8 mouse cellular contexts compared by ENCODE assay signal in the genomic region with DNA sequence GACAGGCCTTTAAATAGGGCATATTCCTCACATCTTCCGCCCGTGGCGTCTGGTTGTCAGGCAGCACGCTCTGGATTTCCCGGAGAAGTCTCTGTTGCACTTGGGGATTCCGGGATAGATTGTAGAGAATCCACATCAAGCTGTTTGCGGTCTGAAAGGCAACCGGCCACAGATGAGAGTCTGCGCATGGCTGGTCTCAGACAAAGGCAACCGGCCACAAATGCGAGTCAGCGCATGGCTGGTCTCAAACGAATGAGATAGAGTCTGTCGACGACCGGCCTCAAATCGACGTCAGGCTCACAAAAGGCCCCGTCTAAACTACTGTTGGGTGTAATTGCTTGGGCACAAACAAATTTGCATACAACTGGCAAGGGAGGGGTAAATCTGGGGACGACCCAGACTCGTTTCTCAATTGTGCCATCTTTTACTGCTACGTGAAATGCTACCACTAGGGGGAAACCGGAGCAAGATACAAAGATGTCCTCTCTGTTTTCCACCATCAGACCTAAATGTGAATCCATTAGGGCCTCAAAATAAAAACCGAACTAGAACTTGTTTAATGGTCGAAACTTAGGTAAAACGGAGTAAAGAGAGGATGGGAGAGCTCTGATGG. TPM values are rescaled to one million over a fixed set of nuclear protein-coding genes. Genes with fewer than 3 reads are reported as not detected.
DNase-seq lines count a peak whose midpoint lies in the region; ATAC-seq lines count a peak whose summit lies in the region.
"Had no signal": no experiment of that assay in that cellular context is flagged by ENCODE, and none has a peak within 500 bp of the region (broad histone marks: within the 10 kb centered on the region; RNA-seq: fewer than 3 reads in every experiment).

No protein-coding gene starts in this region.

- no peak overlapping the region for H3K9ac ChIP-seq in hindbrain, embryonic 13.5 days
- H3K9ac ChIP-seq in neural tube, embryonic 13.5 days = no peak overlapping the region

- peak overlapping the region; percentile 23 for H3K4me2 ChIP-seq in hindbrain, embryonic 13.5 days
- no peak overlapping the region for H3K4me2 ChIP-seq in neural tube, embryonic 13.5 days

- peak; percentile 43; the same call in 1 of the 2 replicates for ATAC-seq in hindbrain, embryonic 13.5 days (ENCODE audit: low FRiP score)
- ATAC-seq in neural tube, embryonic 13.5 days (ENCODE audit: low read depth) = peak; percentile 19; the same call in 1 of the 2 replicates

- H3K36me3 ChIP-seq in hindbrain, embryonic 13.5 days = no peaks in the 10 kb centered on the region
- H3K36me3 ChIP-seq in neural tube, embryonic 13.5 days = no peaks in the 10 kb centered on the region

- H3K4me3 ChIP-seq in hindbrain, embryonic 13.5 days = no peak overlapping the region
- H3K4me3 ChIP-seq in neural tube, embryonic 13.5 days = no peak overlapping the region

- no peaks in the 10 kb centered on the region for H3K9me3 ChIP-seq in hindbrain, embryonic 13.5 days
- no peaks in the 10 kb centered on the region for H3K9me3 ChIP-seq in neural tube, embryonic 13.5 days

- 43% methylated on average over 26 of the region's 26 CpGs for WGBS in hindbrain, embryonic 13.5 days
- WGBS in neural tube, embryonic 13.5 days = 49% methylated on average over 26 of the region's 26 CpGs

- H3K27ac ChIP-seq in hindbrain, embryonic 13.5 days = peak overlapping the region; percentile 10
- H3K27ac ChIP-seq in neural tube, embryonic 13.5 days (replicated peaks) = 0 out of 2 replicates have a peak overlapping the region, but pooled peaks have one; percentile 1

- peaks cover 6% of the 10 kb centered on the region for H3K4me1 ChIP-seq in hindbrain, embryonic 13.5 days (replicated peaks)
- no peaks in the 10 kb centered on the region for H3K4me1 ChIP-seq in neural tube, embryonic 13.5 days (replicated peaks)

- DNase-seq in kidney, postnatal 36 days = peak; percentile 42 to 46
- DNase-seq in kidney, adult 9 months = no peak
- DNase-seq in NIH3T3 (ENCODE audit: low read depth) = peak; percentile 26
- DNase-seq in ovary, postnatal 14 days (ENCODE audit: low spot score) = no peak
- no peak for DNase-seq in urinary bladder, adult 18-20 months (ENCODE audit: low spot score in 2 of 2)

- H3K27me3 ChIP-seq in hindbrain, embryonic 13.5 days = peaks cover 31% of the 10 kb centered on the region
- H3K27me3 ChIP-seq in neural tube, embryonic 13.5 days = peaks cover 22% of the 10 kb centered on the region

RNA-seq across cellular contexts. Expression of a gene that starts 8.2 kb away (rescaled TPM):
- polyA plus RNA-seq in hindbrain, embryonic 13.5 days (2015; fragmentation: Nextera tagmentation; extraction: Ambion mirVana) = 133 and 148 TPM in 2 replicates
- 170 and 171 TPM in 2 replicates for polyA plus RNA-seq in neural tube, embryonic 13.5 days (2015; fragmentation: Nextera tagmentation; extraction: Ambion mirVana)

RNA-seq across cellular contexts. Expression of a gene that starts 8.9 kb away (rescaled TPM):
- 0.12 TPM in 1 of 2 replicates, not detected in the other for polyA plus RNA-seq in hindbrain, embryonic 13.5 days (2015; fragmentation: Nextera tagmentation; extraction: Ambion mirVana)
- polyA plus RNA-seq in neural tube, embryonic 13.5 days (2015; fragmentation: Nextera tagmentation; extraction: Ambion mirVana) = not detected in 2 replicates
- polyA plus RNA-seq: liver, adult 2 months had no signal

Comparison
In these comparisons a context has a peak if more than half of its experiments do, and no peak if none do; other contexts are left out.
1. DNase-seq: peak in kidney, postnatal 36 days (2 of 2) and NIH3T3 (single experiment); none in kidney, adult 9 months (single experiment), ovary, postnatal 14 days (single experiment) and urinary bladder, adult 18-20 months (0 of 2).